Mouse (Mus musculus) ES-Bruce4 (cell line): ENCODE data around the gene Amz2.

ENCODE experiments used
- CTCF ChIP-seq: IDR thresholded peaks from one replicate; pipeline ENCODE4 v1.8.1; 2011; ENCODE audit warnings: low read depth, low read length
- EP300 ChIP-seq: IDR thresholded peaks from 2 replicates; pipeline ENCODE4 v1.6.1; 2011; ENCODE audit warnings: low read depth, low read length; ENCODE audit not compliant: insufficient read depth

DNA sequence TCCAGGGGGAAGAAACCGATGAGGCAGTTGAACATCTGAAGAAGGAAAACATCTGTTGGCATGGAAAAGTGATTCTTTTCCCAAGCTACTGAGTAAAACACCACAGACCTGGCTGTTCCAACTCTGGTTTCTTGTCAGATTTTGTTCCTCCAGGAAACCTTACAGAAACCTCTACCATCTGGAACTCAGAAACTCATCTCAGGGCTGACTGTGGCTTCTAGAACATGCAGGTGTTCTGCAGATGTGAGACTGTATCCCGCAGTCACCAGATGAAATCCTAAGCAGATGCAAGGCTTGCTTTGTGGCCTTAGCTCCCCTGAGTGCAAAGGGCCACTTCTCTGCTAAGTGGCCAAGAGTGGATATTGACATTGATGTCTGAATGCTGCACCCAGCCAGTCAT is 64.0 kb downstream of the Amz2 start:
- TF ChIP-seq CTCF = no peak
- no peak for TF ChIP-seq EP300
